Mouse (Mus musculus) hindbrain, embryonic 11.5 days (tissue): Measurements from ENCODE around the gene Snd1. TPM values are rescaled to one million over a fixed set of nuclear protein-coding genes. Genes with fewer than 3 reads are reported as not detected.

Source experiments
- ATAC-seq: fragments of 200-750 bp; cut with Nextera tagmentation; 2 replicates; pipeline ENCODE4 v1.8.0; 2017; ENCODE audit warnings: mild to moderate bottlenecking, moderate TSS enrichment, moderate library complexity; ENCODE audit not compliant: low FRiP score
- DNase-seq: peaks from one replicate; pipeline ENCODE4 v3.0.0-alpha.2; 2015; ENCODE audit warnings: low spot score
- H3K27ac ChIP-seq: fragments of 300-500 bp; sonication (generic); 2 replicates; pipeline ENCODE4 v1.5.1; 2014; ENCODE audit warnings: mild to moderate bottlenecking, low read depth, low read length
- H3K27me3 ChIP-seq: fragments of 300-500 bp; sonication (generic); 2 replicates; pipeline ENCODE4 v1.6.1; 2014; ENCODE audit warnings: mild to moderate bottlenecking, low read length, moderate library complexity, mixed read lengths; ENCODE audit not compliant: control insufficient read depth, insufficient read depth
- H3K36me3 ChIP-seq: fragments of 300-500 bp; sonication (generic); 2 replicates; pipeline ENCODE4 v1.6.1; 2014; ENCODE audit warnings: mild to moderate bottlenecking, low read length, moderate library complexity, mixed read lengths; ENCODE audit not compliant: control insufficient read depth, insufficient read depth
- H3K4me1 ChIP-seq: fragments of 300-500 bp; sonication (generic); replicated peaks from 2 replicates; pipeline ENCODE4 v1.6.1; 2014; ENCODE audit warnings: low read length, mixed read lengths; ENCODE audit not compliant: control insufficient read depth, insufficient read depth
- H3K4me2 ChIP-seq: fragments of 300-500 bp; sonication (generic); replicated peaks from 2 replicates; pipeline ENCODE4 v1.6.1; 2014; ENCODE audit warnings: mild to moderate bottlenecking, low read depth, low read length
- H3K4me3 ChIP-seq: fragments of 300-500 bp; sonication (generic); 2 replicates; pipeline ENCODE4 v1.5.1; 2014; ENCODE audit warnings: low read depth, low read length
- H3K9ac ChIP-seq: fragments of 300-500 bp; sonication (generic); 2 replicates; pipeline ENCODE4 v1.6.1; 2014; ENCODE audit warnings: low read depth, low read length
- H3K9me3 ChIP-seq: fragments of 300-500 bp; sonication (generic); 2 replicates; pipeline ENCODE4 v1.6.1; 2016; ENCODE audit warnings: low read length; ENCODE audit not compliant: control insufficient read depth
- WGBS: fragments of 180-500 bp; shearing (Covaris S2); extraction: QIAGEN DNeasy Blood & Tissue Kit; methylation state at CpG from one replicate; pipeline ENCODE4 v1.1.7; 2014; 5-methylcytosine and 5-hydroxymethylcytosine counted together
- polyA plus RNA-seq: library from polyadenylated mRNA; unstranded; fragments of >200 nt; fragmentation: Nextera tagmentation; extraction: Ambion mirVana; gene quantifications from 2 replicates; pipeline ENCODE4 v1.2.1, GENCODE M21; 2014

Snd1 gene
- polyA plus RNA-seq, 1 experiment from 2014 or later: 86.2 TPM

DNA sequence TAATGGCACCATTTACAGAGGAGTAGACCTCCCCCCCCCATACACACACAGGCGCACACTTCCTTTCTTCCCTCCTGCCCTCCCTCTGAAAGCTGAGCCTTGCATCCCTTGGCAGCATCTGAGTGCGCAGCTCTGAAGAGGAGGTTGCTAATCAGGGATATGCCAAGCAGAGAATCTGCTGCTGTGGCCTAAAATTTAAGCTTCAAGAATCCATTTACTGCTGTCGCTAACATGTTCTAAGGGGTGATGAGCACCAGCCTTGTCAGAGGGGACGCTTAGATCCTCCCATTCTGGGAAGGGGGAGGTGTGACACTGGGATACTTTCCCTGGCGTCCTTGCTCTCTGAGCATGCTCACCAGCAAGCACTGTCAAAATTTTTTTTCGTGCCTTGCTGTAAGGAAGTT, 67.4 kb downstream of the Snd1 start:
- ATAC-seq (no peak), DNase-seq (no peak)
- WGBS: 72% methylated on average over 6 of the region's 6 CpGs
- Histone ChIP-seq H3K4me2 (no peak overlapping the region), H3K27me3 (no peaks in the 10 kb centered on the region), H3K9ac (no peak overlapping the region), H3K9me3 (no peaks in the 10 kb centered on the region), H3K4me3 (no peak overlapping the region), H3K36me3 (no peaks in the 10 kb centered on the region), H3K27ac (no peak overlapping the region), H3K4me1 (no peaks in the 10 kb centered on the region)

- Histone ChIP-seq H3K4me2 (no peak overlapping the region), H3K27ac (no peak overlapping the region), H3K9ac (no peak overlapping the region), H3K9me3 (no peaks in the 10 kb centered on the region), H3K27me3 (no peaks in the 10 kb centered on the region), H3K4me3 (no peak overlapping the region), H3K36me3 (no peaks in the 10 kb centered on the region), H3K4me1 (no peaks in the 10 kb centered on the region)
- DNase-seq (no peak), ATAC-seq (no peak)
- 88% methylated on average over 2 of the region's 2 CpGs for WGBS
Observed at GRCm38 (mm10) chr6:28546943-28547342, 72.0 kb downstream of the Snd1 start.

- Histone ChIP-seq H3K27me3 (no peaks in the 10 kb centered on the region), H3K4me1 (no peaks in the 10 kb centered on the region), H3K4me2 (no peak overlapping the region), H3K9ac (no peak overlapping the region), H3K9me3 (no peaks in the 10 kb centered on the region), H3K27ac (no peak overlapping the region), H3K4me3 (no peak overlapping the region), H3K36me3 (no peaks in the 10 kb centered on the region)
- ATAC-seq (no peak), DNase-seq (no peak)
- WGBS: 90% methylated on average over 2 of the region's 2 CpGs
Observed at GRCm38 (mm10) chr6:28549374-28549773, 74.4 kb downstream of the Snd1 start.

DNA sequence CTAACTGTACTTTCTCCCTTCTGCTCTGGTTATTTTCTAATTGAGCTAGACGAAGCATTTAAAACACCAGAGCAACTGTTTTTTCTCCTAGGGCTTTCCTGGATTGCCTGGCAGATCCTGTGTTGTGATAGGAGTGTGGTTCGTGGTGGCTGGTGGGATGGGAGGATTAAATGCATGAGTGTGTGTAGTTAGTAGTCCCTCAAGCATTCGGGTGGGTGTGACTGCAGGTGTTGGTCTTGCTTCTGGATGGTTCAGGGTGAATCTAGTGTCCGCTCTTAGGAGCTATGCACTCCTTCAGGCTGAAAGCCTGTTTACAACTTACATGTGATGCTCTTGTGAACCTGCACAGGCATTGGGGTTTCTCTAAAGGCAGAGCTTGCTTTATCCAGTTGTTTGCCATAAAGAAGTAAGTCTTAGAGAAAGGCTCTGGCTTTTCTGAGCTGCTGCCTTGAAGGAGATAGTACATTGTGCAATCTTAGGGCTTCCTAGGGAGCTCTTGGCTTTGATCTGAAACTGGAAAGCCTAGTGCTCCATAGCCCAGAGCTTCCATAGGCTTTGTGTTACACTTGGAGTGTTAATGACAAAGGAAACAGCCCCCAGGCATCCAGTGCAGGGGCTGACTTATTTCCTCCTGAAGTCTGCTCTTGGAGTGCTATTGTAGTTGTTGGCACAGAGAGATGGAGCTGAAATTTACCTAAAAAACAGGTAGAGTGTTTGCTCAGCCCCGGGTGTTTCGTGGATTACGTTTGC, 75.5 kb downstream of the Snd1 start:
- 78% methylated on average over 7 of the region's 7 CpGs for WGBS

GRCm38 (mm10) chr6:28554470-28554869, 79.5 kb downstream of the Snd1 start:
- no peaks in the 10 kb centered on the region for H3K36me3 ChIP-seq
- no peak overlapping the region for H3K27ac ChIP-seq
- ATAC-seq (no peak), DNase-seq (no peak)
- H3K9ac ChIP-seq: no peak overlapping the region
- H3K4me3 ChIP-seq: no peak overlapping the region
- H3K9me3 ChIP-seq: no peaks in the 10 kb centered on the region
- 96% methylated on average over 1 of the region's 1 CpGs for WGBS
- no peaks in the 10 kb centered on the region for H3K4me1 ChIP-seq
- no peaks in the 10 kb centered on the region for H3K27me3 ChIP-seq
- H3K4me2 ChIP-seq: no peak overlapping the region

More for the DNA sequence above, 75.5 kb downstream of the Snd1 start:
- no peak for ATAC-seq
- Histone ChIP-seq H3K27ac (no peak overlapping the region), H3K27me3 (no peaks in the 10 kb centered on the region), H3K4me3 (no peak overlapping the region), H3K4me2 (no peak overlapping the region), H3K4me1 (no peaks in the 10 kb centered on the region), H3K36me3 (no peaks in the 10 kb centered on the region), H3K9me3 (no peaks in the 10 kb centered on the region), H3K9ac (no peak overlapping the region)
- no peak for DNase-seq

DNA sequence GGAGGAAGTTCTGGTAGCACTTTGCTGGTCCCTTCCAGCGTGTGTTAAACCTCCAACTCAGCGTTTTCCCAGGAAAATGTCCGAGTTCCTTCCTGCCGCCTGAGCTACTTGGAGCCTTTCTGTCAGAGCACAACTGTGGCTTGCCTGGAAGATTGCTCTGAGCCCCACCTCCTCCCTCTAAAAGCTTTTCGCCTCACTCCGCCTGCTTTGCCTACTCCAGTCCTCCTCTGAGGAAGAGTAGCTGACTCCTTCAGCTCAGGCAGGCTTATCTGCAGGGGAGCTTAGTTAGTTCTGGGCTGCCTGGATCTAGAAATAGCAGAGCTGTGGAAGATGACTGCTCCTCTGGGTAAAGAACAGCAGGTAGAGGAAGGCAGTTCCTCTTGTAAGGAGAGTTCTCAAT, 80.1 kb downstream of the Snd1 start:
- no peaks in the 10 kb centered on the region for H3K4me1 ChIP-seq
- H3K36me3 ChIP-seq: no peaks in the 10 kb centered on the region
- no peak overlapping the region for H3K9ac ChIP-seq
- DNase-seq (no peak), ATAC-seq (no peak)
- no peak overlapping the region for H3K27ac ChIP-seq
- no peak overlapping the region for H3K4me2 ChIP-seq
- no peaks in the 10 kb centered on the region for H3K27me3 ChIP-seq
- no peak overlapping the region for H3K4me3 ChIP-seq
- WGBS: 74% methylated on average over 6 of the region's 6 CpGs
- no peaks in the 10 kb centered on the region for H3K9me3 ChIP-seq

- no peaks in the 10 kb centered on the region for H3K9me3 ChIP-seq
- no peak for DNase-seq
- no peak overlapping the region for H3K4me2 ChIP-seq
- no peaks in the 10 kb centered on the region for H3K27me3 ChIP-seq
- no peaks in the 10 kb centered on the region for H3K36me3 ChIP-seq
- no peak for ATAC-seq
- WGBS: 90% methylated on average over 7 of the region's 7 CpGs
- H3K9ac ChIP-seq: no peak overlapping the region
- H3K27ac ChIP-seq: no peak overlapping the region
- no peaks in the 10 kb centered on the region for H3K4me1 ChIP-seq
- no peak overlapping the region for H3K4me3 ChIP-seq
Observed at GRCm38 (mm10) chr6:28555428-28555827, 80.5 kb downstream of the Snd1 start.

GRCm38 (mm10) chr6:28557728-28558127, 82.8 kb downstream of the Snd1 start:
- no peak overlapping the region for H3K27ac ChIP-seq
- no peak for DNase-seq
- no peaks in the 10 kb centered on the region for H3K9me3 ChIP-seq
- no peak overlapping the region for H3K9ac ChIP-seq
- ATAC-seq: no peak
- 67% methylated on average over 6 of the region's 6 CpGs for WGBS
- H3K27me3 ChIP-seq: no peaks in the 10 kb centered on the region
- H3K4me3 ChIP-seq: no peak overlapping the region
- H3K4me1 ChIP-seq: no peaks in the 10 kb centered on the region
- no peak overlapping the region for H3K4me2 ChIP-seq
- H3K36me3 ChIP-seq: no peaks in the 10 kb centered on the region

- no peak overlapping the region for H3K9ac ChIP-seq
- no peak for DNase-seq
- no peaks in the 10 kb centered on the region for H3K9me3 ChIP-seq
- H3K4me3 ChIP-seq: no peak overlapping the region
- no peaks in the 10 kb centered on the region for H3K4me1 ChIP-seq
- H3K27ac ChIP-seq: no peak overlapping the region
- H3K36me3 ChIP-seq: no peaks in the 10 kb centered on the region
- H3K27me3 ChIP-seq: no peaks in the 10 kb centered on the region
- no peak overlapping the region for H3K4me2 ChIP-seq
- whole genome bisulfite sequencing: 95% methylated on average over 2 of the region's 2 CpGs
- no peak for ATAC-seq
Observed at GRCm38 (mm10) chr6:28559419-28559818, 84.5 kb downstream of the Snd1 start.
